Mouse (Mus musculus): ENCODE results near the gene Top3a.

DNA sequence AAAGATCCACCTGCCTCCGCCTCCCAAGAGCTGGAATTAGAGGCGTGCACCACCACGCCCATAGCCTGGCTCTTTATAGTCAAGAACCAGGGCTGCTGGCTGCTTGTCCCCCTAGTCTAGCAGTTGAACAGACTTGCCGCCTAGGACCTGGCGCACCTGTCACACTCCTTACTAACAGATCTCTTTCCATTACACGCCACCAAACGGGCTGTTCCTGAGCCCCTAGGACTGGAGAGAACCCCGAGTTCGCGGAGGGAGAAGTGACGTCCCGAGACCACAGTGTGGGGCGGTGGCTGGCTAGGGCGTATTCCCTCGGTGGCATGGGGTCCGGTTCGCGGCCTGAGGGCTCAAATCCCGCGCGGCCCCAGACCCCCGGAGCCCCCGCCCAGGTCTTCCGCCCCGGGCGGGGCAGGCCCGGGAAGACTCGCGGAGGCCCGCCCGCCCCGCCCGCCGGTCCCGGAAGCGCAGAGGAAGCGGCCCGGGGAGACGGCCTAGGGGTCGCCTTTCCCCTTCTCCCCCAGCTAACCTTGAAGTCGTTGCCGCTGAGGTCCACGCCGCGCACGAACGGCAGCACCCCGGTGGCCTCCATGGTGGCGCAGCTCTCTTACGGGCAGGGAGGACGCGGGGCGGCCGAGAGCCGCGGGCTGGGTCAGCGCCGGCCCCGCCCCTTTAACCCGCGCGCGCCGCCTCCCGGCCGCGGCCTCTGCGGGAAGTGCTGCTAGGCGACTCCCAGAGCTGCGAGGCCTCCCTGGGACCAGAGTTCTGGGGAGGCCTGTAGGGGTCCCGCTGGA, 50.4 kb downstream of the Top3a start, which contains the start of gene Flii:
- TF ChIP-seq CTCF (IDR thresholded peaks at IDR 0.05; ENCODE audit: low read depth) (peak; percentile 72), EP300 (optimal IDR thresholded peaks at IDR 0.05) (no peak)

Data from stomach, postnatal 0 days (tissue).